Mouse (Mus musculus): Measurements from ENCODE around the gene Gm28363. TPM values are rescaled to one million over a fixed set of nuclear protein-coding genes. Genes with fewer than 3 reads are reported as not detected.
"Not testable (repeated sequence)": the region's sequence is repeated elsewhere in the genome, so short reads cannot be mapped to it uniquely, and the experiment has no call there.

Gene Gm28363
- total RNA-seq (2015) (not detected in 2 replicates), total RNA-seq (2017) (not detected in 2 replicates)

GRCm38 (mm10) chr1:117696831-117697230, at the start of gene Gm28363:
Gm28363 (plus strand) TSS chr1:117697131.
- ATAC-seq (ENCODE audit: poor library complexity, severe bottlenecking) = not testable (repeated sequence)

- ATAC-seq (ENCODE audit: poor library complexity, severe bottlenecking) = not testable (repeated sequence)
Observed at GRCm38 (mm10) chr1:117650236-117650635, 46.7 kb upstream of the Gm28363 start.

Other genes with a start within 250 kb of the Gm28363 start
- gene B020011L13Rik, start 84.0 kb downstream of the Gm28363 start, total RNA-seq (2015) = not detected in 2 replicates
- gene B020011L13Rik, start 84.0 kb downstream of the Gm28363 start, total RNA-seq (2017) = not detected in 2 replicates
- gene Gm28360, start 132.9 kb downstream of the Gm28363 start, total RNA-seq (2015) = not detected in 2 replicates
- gene Gm28360, start 132.9 kb downstream of the Gm28363 start, total RNA-seq (2017) = not detected in 2 replicates
- not detected in 2 replicates for gene Gm28168, start 230.9 kb downstream of the Gm28363 start, total RNA-seq (2015)
- not detected in 2 replicates for gene Gm28168, start 230.9 kb downstream of the Gm28363 start, total RNA-seq (2017)